Mouse (Mus musculus): ENCODE measurements around the gene Spata19. TPM values are rescaled to one million over a fixed set of nuclear protein-coding genes. Genes with fewer than 3 reads are reported as not detected.

Gene Spata19
- total and polyA plus RNA-seq, 2 experiments from 2014 or later: 0.38 TPM; not detected in 1

GRCm38 (mm10) chr9:27386951-27387350, 9.6 kb upstream of the Spata19 start:
- no peak for DNase-seq (ENCODE audit: low spot score)
- no peak for ATAC-seq (ENCODE audit: low FRiP score)
- no peaks in the 10 kb centered on the region for H3K36me3 ChIP-seq (ENCODE audit: insufficient read depth, low read length)
- no peak overlapping the region for H3K9ac ChIP-seq (replicated peaks; ENCODE audit: low read length, poor library complexity, severe bottlenecking)
- WGBS: 93% methylated on average over 3 of the region's 3 CpGs
- H3K4me2 ChIP-seq (ENCODE audit: low read depth, low read length, poor library complexity, severe bottlenecking): no peak overlapping the region
- no peaks in the 10 kb centered on the region for H3K9me3 ChIP-seq (ENCODE audit: low read length)
- H3K27ac ChIP-seq (ENCODE audit: low read depth, low read length): no peak overlapping the region
- H3K27me3 ChIP-seq (ENCODE audit: insufficient read depth, low read length): no peaks in the 10 kb centered on the region
- H3K4me3 ChIP-seq (ENCODE audit: low read depth, low read length): no peak overlapping the region
- no peaks in the 10 kb centered on the region for H3K4me1 ChIP-seq (ENCODE audit: insufficient read depth, low read length)
- TF ChIP-seq CTCF (IDR thresholded peaks at IDR 0.05): no peak

DNA sequence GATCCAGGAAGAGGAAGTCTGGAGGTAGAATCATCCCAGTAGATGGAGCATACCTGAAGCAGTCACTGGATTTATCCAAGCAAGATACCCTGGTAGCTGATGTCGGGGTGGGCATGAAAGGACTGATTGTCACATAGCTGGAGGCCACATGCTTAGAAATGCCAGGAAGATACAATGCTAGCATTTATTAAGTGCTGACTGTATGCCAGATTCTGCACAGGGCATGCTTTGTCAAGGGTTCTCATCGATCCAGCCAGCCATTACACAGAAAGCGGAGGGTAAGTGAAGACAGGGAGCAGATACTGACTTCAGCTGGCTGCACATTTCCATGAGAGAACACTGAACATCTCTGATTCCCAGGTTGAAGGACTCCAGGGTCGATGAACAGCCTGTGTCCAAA, 4.6 kb downstream of the Spata19 start:
- WGBS: 78% methylated on average over 4 of the region's 4 CpGs
- H3K4me2 ChIP-seq (ENCODE audit: low read depth, low read length, poor library complexity, severe bottlenecking): no peak overlapping the region
- no peaks in the 10 kb centered on the region for H3K4me1 ChIP-seq (ENCODE audit: insufficient read depth, low read length)
- no peaks in the 10 kb centered on the region for H3K36me3 ChIP-seq (ENCODE audit: insufficient read depth, low read length)
- no peak for TF ChIP-seq CTCF (IDR thresholded peaks at IDR 0.05)
- H3K9me3 ChIP-seq (ENCODE audit: low read length): no peaks in the 10 kb centered on the region
- no peak overlapping the region for H3K4me3 ChIP-seq (ENCODE audit: low read depth, low read length)
- H3K27ac ChIP-seq (ENCODE audit: low read depth, low read length): no peak overlapping the region
- no peak overlapping the region for H3K9ac ChIP-seq (replicated peaks; ENCODE audit: low read length, poor library complexity, severe bottlenecking)
- DNase-seq (ENCODE audit: low spot score) (peak; percentile 14), ATAC-seq (ENCODE audit: low FRiP score) (no peak)
- H3K27me3 ChIP-seq (ENCODE audit: insufficient read depth, low read length): no peaks in the 10 kb centered on the region

DNA sequence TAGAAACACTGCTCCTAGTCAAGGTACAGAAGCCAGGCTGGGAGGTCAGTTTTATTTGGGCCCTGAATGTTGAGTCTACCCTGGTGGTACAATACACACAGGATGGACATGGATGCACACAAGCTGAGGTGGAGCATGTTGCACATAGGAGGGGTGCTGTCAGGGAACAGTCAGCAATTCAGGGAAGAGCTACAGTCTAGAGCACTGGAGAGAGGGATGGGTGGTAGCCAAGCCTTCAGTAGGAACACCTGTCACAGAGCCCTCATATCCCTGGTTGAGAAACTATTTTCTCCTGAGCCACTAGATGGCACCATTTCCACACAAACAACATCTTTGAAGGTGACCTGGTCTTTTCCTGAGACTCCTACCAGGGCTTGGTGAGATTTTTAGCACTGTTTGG, 13.1 kb downstream of the Spata19 start:
- no peaks in the 10 kb centered on the region for H3K4me1 ChIP-seq (ENCODE audit: insufficient read depth, low read length)
- 0 out of 2 replicates have a peak overlapping the region, but pooled peaks have one; percentile 12 for H3K27ac ChIP-seq (ENCODE audit: low read depth, low read length)
- no peaks in the 10 kb centered on the region for H3K9me3 ChIP-seq (ENCODE audit: low read length)
- H3K27me3 ChIP-seq (ENCODE audit: insufficient read depth, low read length): no peaks in the 10 kb centered on the region
- ATAC-seq (ENCODE audit: low FRiP score): peak; percentile 58; the same call in 1 of the 2 replicates
- peak; percentile 92 for DNase-seq (ENCODE audit: low spot score)
- no peak overlapping the region for H3K4me2 ChIP-seq (ENCODE audit: low read depth, low read length, poor library complexity, severe bottlenecking)
- TF ChIP-seq CTCF (IDR thresholded peaks at IDR 0.05): peak; percentile 96
- H3K36me3 ChIP-seq (ENCODE audit: insufficient read depth, low read length): no peaks in the 10 kb centered on the region
- no peak overlapping the region for H3K9ac ChIP-seq (replicated peaks; ENCODE audit: low read length, poor library complexity, severe bottlenecking)
- H3K4me3 ChIP-seq (ENCODE audit: low read depth, low read length): no peak overlapping the region

- no peaks in the 10 kb centered on the region for H3K27me3 ChIP-seq (ENCODE audit: insufficient read depth, low read length)
- no peaks in the 10 kb centered on the region for H3K36me3 ChIP-seq (ENCODE audit: insufficient read depth, low read length)
- TF ChIP-seq CTCF (IDR thresholded peaks at IDR 0.05): peak; percentile 97
- peak; percentile 72 for ATAC-seq (ENCODE audit: low FRiP score)
- H3K27ac ChIP-seq (ENCODE audit: low read depth, low read length): no peak overlapping the region
- H3K4me1 ChIP-seq (ENCODE audit: insufficient read depth, low read length): no peaks in the 10 kb centered on the region
- no peak overlapping the region for H3K9ac ChIP-seq (replicated peaks; ENCODE audit: low read length, poor library complexity, severe bottlenecking)
- no peak overlapping the region for H3K4me3 ChIP-seq (ENCODE audit: low read depth, low read length)
- H3K4me2 ChIP-seq (ENCODE audit: low read depth, low read length, poor library complexity, severe bottlenecking): peak overlapping the region; percentile 26; the same call in 1 of the 2 replicates
- WGBS: 2% methylated on average over 11 of the region's 11 CpGs
- peak; percentile 85 for DNase-seq (ENCODE audit: low spot score)
- H3K9me3 ChIP-seq (ENCODE audit: low read length): no peaks in the 10 kb centered on the region
These were observed 17.5 kb downstream of the Spata19 start for GRCm38 (mm10) chr9:27414058-27414460.

DNA sequence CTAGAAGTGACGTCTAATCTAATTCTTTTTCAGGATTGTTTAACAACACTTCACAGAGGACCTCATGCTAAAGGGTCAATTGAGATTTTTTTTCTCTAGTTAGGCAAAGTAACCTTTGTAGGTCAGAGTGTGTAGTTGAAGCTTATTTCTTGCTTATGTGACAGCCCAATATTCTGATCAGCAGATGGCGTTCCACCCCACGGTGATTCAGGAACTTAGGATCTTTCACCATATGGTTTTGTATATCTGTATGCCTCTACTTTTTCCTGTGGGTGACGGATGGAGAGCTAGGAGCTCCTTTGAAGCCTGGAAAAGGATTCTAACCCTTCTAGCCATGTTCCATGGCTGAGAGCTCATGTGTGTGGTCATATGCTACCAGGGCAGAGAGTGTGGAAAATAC, 27.9 kb downstream of the Spata19 start:
- peak; percentile 58 for TF ChIP-seq CTCF (IDR thresholded peaks at IDR 0.05)
- Histone ChIP-seq H3K27ac (ENCODE audit: low read depth, low read length) (no peak overlapping the region), H3K4me2 (ENCODE audit: low read depth, low read length, poor library complexity, severe bottlenecking) (no peak overlapping the region), H3K4me3 (ENCODE audit: low read depth, low read length) (no peak overlapping the region), H3K27me3 (ENCODE audit: insufficient read depth, low read length) (no peaks in the 10 kb centered on the region), H3K9ac (replicated peaks; ENCODE audit: low read length, poor library complexity, severe bottlenecking) (no peak overlapping the region), H3K4me1 (ENCODE audit: insufficient read depth, low read length) (no peaks in the 10 kb centered on the region), H3K9me3 (ENCODE audit: low read length) (no peaks in the 10 kb centered on the region), H3K36me3 (ENCODE audit: insufficient read depth, low read length) (no peaks in the 10 kb centered on the region)
- ATAC-seq (ENCODE audit: low FRiP score) (no peak), DNase-seq (ENCODE audit: low spot score) (peak; percentile 46)
- 72% methylated on average over 4 of the region's 4 CpGs for WGBS

GRCm38 (mm10) chr9:27428552-27428951, 32.0 kb downstream of the Spata19 start:
- 38% methylated on average over 4 of the region's 4 CpGs for WGBS
- no peak for ATAC-seq (ENCODE audit: low FRiP score)
- H3K4me3 ChIP-seq (ENCODE audit: low read depth, low read length): no peak overlapping the region

More at GRCm38 (mm10) chr9:27428552-27428951, 32.0 kb downstream of the Spata19 start:
- H3K9me3 ChIP-seq (ENCODE audit: low read length): no peaks in the 10 kb centered on the region
- peak; percentile 8 for DNase-seq (ENCODE audit: low spot score)
- no peak overlapping the region for H3K4me2 ChIP-seq (ENCODE audit: low read depth, low read length, poor library complexity, severe bottlenecking)
- H3K36me3 ChIP-seq (ENCODE audit: insufficient read depth, low read length): no peaks in the 10 kb centered on the region
- H3K27ac ChIP-seq (ENCODE audit: low read depth, low read length): no peak overlapping the region
- TF ChIP-seq CTCF (IDR thresholded peaks at IDR 0.05): no peak
- no peaks in the 10 kb centered on the region for H3K4me1 ChIP-seq (ENCODE audit: insufficient read depth, low read length)
- H3K9ac ChIP-seq (replicated peaks; ENCODE audit: low read length, poor library complexity, severe bottlenecking): no peak overlapping the region
- H3K27me3 ChIP-seq (ENCODE audit: insufficient read depth, low read length): no peaks in the 10 kb centered on the region

Data from midbrain, postnatal 0 days (tissue).